In genomic region chr5:139255777-139256176, GRCm38 (mm10) we compare ENCODE assay signal across 14 mouse cellular contexts. TPM values are rescaled to one million over a fixed set of nuclear protein-coding genes. Genes with fewer than 3 reads are reported as not detected.
DNase-seq lines count a peak whose midpoint lies in the region; ATAC-seq and TF ChIP-seq lines count a peak whose summit lies in the region.
"Had no signal": no experiment of that assay in that cellular context is flagged by ENCODE, and none has a peak within 500 bp of the region (broad histone marks: within the 10 kb centered on the region; RNA-seq: fewer than 3 reads in every experiment).

No protein-coding gene starts in this region.

- ATAC-seq in lung, embryonic 16.5 days (ENCODE audit: low read depth): no peak
- ATAC-seq in heart, embryonic 13.5 days (ENCODE audit: extremely low read depth, insufficient number of reproducible peaks, low FRiP score, low TSS enrichment): no peak
- ATAC-seq in liver, embryonic 12.5 days: no peak
- ATAC-seq: Patski had no signal

- H3K27me3 ChIP-seq in lung, embryonic 16.5 days (ENCODE audit: control insufficient read depth, insufficient read depth, low read depth, low read length): no peaks in the 10 kb centered on the region
- H3K27me3 ChIP-seq in heart, embryonic 13.5 days (replicated peaks): no peaks in the 10 kb centered on the region
- H3K27me3 ChIP-seq in liver, embryonic 12.5 days (replicated peaks): no peaks in the 10 kb centered on the region
- H3K27me3 ChIP-seq: kidney, embryonic 15.5 days; lung, embryonic 15.5 days; Patski had no signal

- DNase-seq in cerebellum, adult 9-11 months: peak; percentile 23
- no peak for DNase-seq in cerebellum, adult 9-10 months
- no peak for DNase-seq in lung, adult 2 months
- DNase-seq in urinary bladder, postnatal 36 days (ENCODE audit: low spot score in 2 of 2): no peak
- no peak for DNase-seq in frontal cortex, postnatal 14 days (ENCODE audit: low spot score in 2 of 2)
- DNase-seq: cerebellum, adult 2 months; embryo, embryonic 11 days had no signal

- H3K4me1 ChIP-seq in lung, embryonic 16.5 days (replicated peaks; ENCODE audit: control insufficient read depth, insufficient read depth, low read length): peaks cover 56% of the 10 kb centered on the region
- H3K4me1 ChIP-seq in lung, adult 2 months (ENCODE audit: control insufficient read depth, insufficient read depth, low read length): peaks cover 26% of the 10 kb centered on the region
- peaks cover 84% of the 10 kb centered on the region for H3K4me1 ChIP-seq in heart, embryonic 13.5 days
- peaks cover 89% of the 10 kb centered on the region for H3K4me1 ChIP-seq in liver, embryonic 12.5 days

- no peaks in the 10 kb centered on the region for H3K9me3 ChIP-seq in lung, embryonic 16.5 days (ENCODE audit: control insufficient read depth, low read length)
- H3K9me3 ChIP-seq in heart, embryonic 13.5 days: no peaks in the 10 kb centered on the region
- no peaks in the 10 kb centered on the region for H3K9me3 ChIP-seq in liver, embryonic 12.5 days (replicated peaks)
- H3K9me3 ChIP-seq: kidney, embryonic 15.5 days; lung, embryonic 15.5 days had no signal

- H3K27ac ChIP-seq in lung, embryonic 16.5 days (ENCODE audit: low read length): no peak overlapping the region
- H3K27ac ChIP-seq in heart, embryonic 13.5 days (replicated peaks): peak overlapping the region; percentile 86
- peak overlapping the region; percentile 39; the same call in 1 of the 2 replicates for H3K27ac ChIP-seq in liver, embryonic 12.5 days
- H3K27ac ChIP-seq: kidney, embryonic 15.5 days; lung, embryonic 15.5 days had no signal

- no peak for TF ChIP-seq CTCF in lung, adult 2 months (IDR thresholded peaks at IDR 0.05; ENCODE audit: insufficient read depth, low read length)

- H3K9ac ChIP-seq in lung, embryonic 16.5 days (ENCODE audit: low read length): 0 out of 2 replicates have a peak overlapping the region, but pooled peaks have one; percentile 1
- peak overlapping the region; percentile 95 for H3K9ac ChIP-seq in heart, embryonic 13.5 days
- H3K9ac ChIP-seq in liver, embryonic 12.5 days: 0 out of 2 replicates have a peak overlapping the region, but pooled peaks have one; percentile 20
- H3K9ac ChIP-seq: kidney, embryonic 15.5 days; lung, embryonic 15.5 days had no signal

- no peak overlapping the region for H3K4me2 ChIP-seq in lung, embryonic 16.5 days (ENCODE audit: low read depth, low read length)
- peak overlapping the region; percentile 94; the same call in 1 of the 2 replicates for H3K4me2 ChIP-seq in heart, embryonic 13.5 days
- H3K4me2 ChIP-seq in liver, embryonic 12.5 days: peak overlapping the region; percentile 99
- H3K4me2 ChIP-seq: kidney, embryonic 15.5 days; lung, embryonic 15.5 days had no signal

- H3K36me3 ChIP-seq in lung, embryonic 16.5 days (ENCODE audit: control insufficient read depth, insufficient read depth, low read length): no peaks in the 10 kb centered on the region
- H3K36me3 ChIP-seq in heart, embryonic 13.5 days: peaks cover 20% of the 10 kb centered on the region
- peaks cover 71% of the 10 kb centered on the region for H3K36me3 ChIP-seq in liver, embryonic 12.5 days

- 85% methylated on average over 6 of the region's 6 CpGs for WGBS in lung, embryonic 16.5 days
- WGBS in lung, adult 2 months: 60% methylated on average over 6 of the region's 6 CpGs
- WGBS in heart, embryonic 13.5 days: 61% methylated on average over 6 of the region's 6 CpGs
- 80% methylated on average over 6 of the region's 6 CpGs for WGBS in liver, embryonic 12.5 days (ENCODE audit: insufficient replicate concordance)

- no peak for TF ChIP-seq POLR2A in lung, adult 2 months (IDR thresholded peaks at IDR 0.05; ENCODE audit: borderline replicate concordance, extremely low read depth, low read depth, low read length)

- no peak overlapping the region for H3K4me3 ChIP-seq in lung, embryonic 16.5 days (ENCODE audit: low read length)
- no peak overlapping the region for H3K4me3 ChIP-seq in lung, adult 2 months (replicated peaks; ENCODE audit: extremely low read depth, low read depth, low read length)
- H3K4me3 ChIP-seq in heart, embryonic 13.5 days: no peak overlapping the region
- H3K4me3 ChIP-seq in liver, embryonic 12.5 days: no peak overlapping the region
- H3K4me3 ChIP-seq: kidney, embryonic 15.5 days; lung, embryonic 15.5 days; myocyte had no signal

RNA-seq across cellular contexts. Expression of gene Get4, which starts 3.7 kb away (rescaled TPM):
- 174 and 177 TPM in 2 replicates for polyA plus RNA-seq in lung, embryonic 16.5 days (2015; fragmentation: Nextera tagmentation; extraction: Ambion mirVana)
- polyA plus RNA-seq in lung, adult 2 months (2012; rRNA removed): 105 and 162 TPM in 2 replicates
- 127 and 149 TPM in 2 replicates for polyA plus RNA-seq in heart, embryonic 13.5 days (2015; fragmentation: Nextera tagmentation; extraction: Ambion mirVana)
- 162 and 165 TPM in 2 replicates for polyA plus RNA-seq in liver, embryonic 12.5 days (2016; fragmentation: Nextera tagmentation; extraction: Ambion mirVana)

RNA-seq across cellular contexts. Expression of gene Sun1, which starts 55.3 kb away (rescaled TPM):
- 56.0 and 56.5 TPM in 2 replicates for polyA plus RNA-seq in lung, embryonic 16.5 days (2015; fragmentation: Nextera tagmentation; extraction: Ambion mirVana)
- 48.5 and 57.9 TPM in 2 replicates for polyA plus RNA-seq in lung, adult 2 months (2012; rRNA removed)
- polyA plus RNA-seq in heart, embryonic 13.5 days (2015; fragmentation: Nextera tagmentation; extraction: Ambion mirVana): 31.2 and 32.9 TPM in 2 replicates
- polyA plus RNA-seq in liver, embryonic 12.5 days (2016; fragmentation: Nextera tagmentation; extraction: Ambion mirVana): 31.7 and 34.6 TPM in 2 replicates

Comparison
In these comparisons a context has a peak if more than half of its experiments do, and no peak if none do; other contexts are left out.
1. H3K9ac ChIP-seq: peak in every context shown above with its lines; median percentile 95 in heart, embryonic 13.5 days; 20 in liver, embryonic 12.5 days; 1 in lung, embryonic 16.5 days.